Mouse (Mus musculus): ENCODE results near the gene Tbc1d7.

The Tbc1d7 gene

GRCm38 (mm10) chr13:43193266-43193665, 22.0 kb upstream of the Tbc1d7 start:
- no peak for DNase-seq

GRCm38 (mm10) chr13:43191741-43192192, 20.5 kb upstream of the Tbc1d7 start:
- peak; percentile 39 for DNase-seq

DNA sequence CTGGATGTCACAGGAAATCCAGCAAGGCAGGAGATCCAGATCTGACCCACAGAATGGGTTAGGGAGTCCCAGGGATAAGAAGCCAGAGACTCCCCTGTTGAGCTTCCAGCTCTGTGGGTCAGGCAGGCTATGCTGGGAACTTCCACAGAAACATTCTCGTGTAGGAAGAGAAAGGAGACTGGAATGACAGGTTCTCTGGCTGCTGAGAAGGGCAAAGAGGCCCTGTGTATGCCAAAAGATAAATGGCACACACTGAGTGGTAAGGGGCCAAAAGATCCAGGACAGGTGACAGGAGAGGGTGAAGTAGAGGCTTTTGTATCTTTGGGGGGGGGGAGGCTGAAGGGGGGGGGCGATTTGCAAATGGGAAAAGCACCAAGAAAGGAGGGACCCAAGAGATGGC, 20.0 kb upstream of the Tbc1d7 start:
- DNase-seq, result no peak

- no peak for DNase-seq
Observed at GRCm38 (mm10) chr13:43187736-43188135, 16.4 kb upstream of the Tbc1d7 start.

- peak; percentile 22 for DNase-seq
Observed at GRCm38 (mm10) chr13:43183248-43184055, 12.2 kb upstream of the Tbc1d7 start.

DNA sequence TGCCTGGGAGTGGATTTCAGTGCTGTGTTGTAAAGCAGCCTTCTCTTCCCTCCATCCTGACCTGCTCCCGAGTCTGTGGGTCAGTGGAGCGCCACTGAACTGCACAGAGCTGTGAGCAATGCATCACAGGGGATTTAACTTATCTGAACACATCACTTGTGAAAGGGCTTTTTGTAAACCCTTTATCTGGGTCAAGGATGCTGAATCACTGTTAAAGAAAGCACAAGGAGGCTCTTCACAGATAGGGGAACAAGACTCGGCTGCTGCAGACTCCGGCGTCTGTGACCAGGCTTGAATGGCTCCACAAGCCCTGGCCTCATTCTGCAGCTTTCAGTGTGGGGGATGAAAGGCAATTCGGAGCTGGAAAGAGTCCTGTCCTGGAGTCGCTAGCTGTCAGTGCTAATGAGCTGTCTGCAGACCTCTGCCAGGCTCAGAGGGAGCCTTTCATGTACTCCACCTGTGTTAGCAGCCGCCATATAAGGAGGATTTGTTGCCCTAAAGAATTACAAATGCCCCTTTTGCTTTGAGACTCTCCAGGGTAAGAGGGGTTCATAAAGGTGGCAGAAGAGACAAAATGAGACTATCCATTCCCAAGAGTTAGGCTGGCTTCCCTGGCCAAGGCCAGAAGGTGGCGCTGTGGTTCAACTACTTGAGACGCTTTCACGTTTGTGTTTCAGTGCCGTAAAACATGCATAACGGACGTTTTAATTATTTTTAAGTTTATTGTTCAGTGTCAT, 11.3 kb upstream of the Tbc1d7 start:
- DNase-seq, result peak; percentile 92

- DNase-seq, result no peak
Observed at GRCm38 (mm10) chr13:43181104-43181503, 9.8 kb upstream of the Tbc1d7 start.

DNA sequence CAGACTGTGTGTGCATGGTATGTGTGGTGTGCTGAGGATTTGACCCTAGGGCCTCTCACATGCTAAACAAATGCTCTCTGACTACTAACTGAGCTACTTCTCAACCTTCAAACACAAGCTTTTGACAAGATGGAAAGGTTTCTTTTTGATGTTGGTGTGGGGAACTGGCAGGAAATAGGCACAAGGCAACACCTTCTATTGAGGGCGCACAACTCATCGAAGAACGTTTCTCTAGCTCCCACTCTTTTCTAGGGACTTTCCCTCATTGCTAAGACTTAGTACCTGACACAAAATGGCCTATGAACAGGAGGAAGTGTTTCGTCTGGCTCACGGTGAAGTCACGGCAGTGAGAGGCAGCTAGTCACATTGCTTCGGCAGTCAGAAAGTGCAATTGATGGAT, 6.0 kb upstream of the Tbc1d7 start:
- no peak for DNase-seq

GRCm38 (mm10) chr13:43176676-43177075, 5.4 kb upstream of the Tbc1d7 start:
- DNase-seq, result no peak

DNA sequence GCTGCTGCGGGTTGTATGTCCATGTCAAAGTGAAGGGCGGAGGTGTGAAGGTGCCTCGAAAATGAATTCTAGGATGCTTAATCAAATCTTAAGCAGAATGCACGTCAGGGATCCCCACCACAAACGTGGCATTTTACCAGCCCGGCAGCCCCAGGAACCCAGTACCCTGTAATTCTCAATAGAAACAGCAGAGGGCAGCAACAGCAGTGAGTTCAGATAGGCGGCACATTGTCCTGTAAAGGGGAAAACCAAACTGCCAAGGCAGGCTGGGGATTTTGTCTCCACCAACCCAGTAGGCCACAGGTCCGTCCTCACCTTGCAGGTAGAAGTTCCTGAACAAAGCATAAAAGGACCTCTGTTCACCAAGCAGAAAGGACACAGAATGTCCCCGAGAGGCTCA, 2.0 kb upstream of the Tbc1d7 start:
- DNase-seq, result peak; percentile 83

GRCm38 (mm10) chr13:43172036-43172713, 874 bp upstream of the Tbc1d7 start:
- peak; percentile 45 for DNase-seq

DNA sequence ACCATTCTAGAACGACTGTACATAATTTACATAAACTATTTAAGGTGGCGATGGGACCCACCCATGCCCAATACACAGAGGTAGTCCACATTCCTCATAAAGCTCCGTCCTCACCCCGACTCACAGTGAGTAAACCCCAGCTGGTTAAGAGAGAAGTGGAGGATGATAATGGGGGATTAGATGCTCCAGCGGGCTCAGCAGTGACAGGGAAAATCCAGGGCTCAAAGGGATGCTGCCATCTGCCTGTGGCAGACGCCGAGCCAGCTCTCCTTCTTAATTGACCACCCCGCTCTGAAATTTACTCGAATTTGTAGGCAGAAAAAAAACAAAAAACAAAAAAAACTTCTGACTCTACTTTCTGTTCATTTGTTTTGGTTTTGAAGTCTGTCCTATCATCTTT, 3.6 kb downstream of the Tbc1d7 start:
- no peak for DNase-seq

DNA sequence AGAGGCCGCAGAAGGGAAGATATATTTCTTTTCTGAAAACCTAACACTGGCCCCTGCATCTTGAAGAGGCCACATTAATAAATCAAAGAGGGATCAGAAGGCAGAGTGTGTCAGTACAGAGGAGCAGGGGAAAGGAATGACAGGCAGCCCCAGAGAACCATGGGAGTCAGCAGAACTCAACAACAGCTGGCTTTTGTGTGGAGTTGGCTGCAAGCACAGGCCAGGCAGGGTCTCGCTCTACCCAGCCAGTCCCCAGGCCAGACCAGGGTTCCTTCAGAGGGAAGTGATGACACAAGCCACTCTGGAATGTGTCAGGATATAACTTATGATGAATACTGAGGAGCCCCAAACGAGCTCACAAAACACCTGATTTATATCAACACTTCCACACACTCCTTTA, 11.9 kb downstream of the Tbc1d7 start:
- peak; percentile 39 for DNase-seq

GRCm38 (mm10) chr13:43158281-43158680, 13.0 kb downstream of the Tbc1d7 start:
- no peak for DNase-seq

GRCm38 (mm10) chr13:43157370-43157769, 13.9 kb downstream of the Tbc1d7 start:
- DNase-seq, result no peak

DNA sequence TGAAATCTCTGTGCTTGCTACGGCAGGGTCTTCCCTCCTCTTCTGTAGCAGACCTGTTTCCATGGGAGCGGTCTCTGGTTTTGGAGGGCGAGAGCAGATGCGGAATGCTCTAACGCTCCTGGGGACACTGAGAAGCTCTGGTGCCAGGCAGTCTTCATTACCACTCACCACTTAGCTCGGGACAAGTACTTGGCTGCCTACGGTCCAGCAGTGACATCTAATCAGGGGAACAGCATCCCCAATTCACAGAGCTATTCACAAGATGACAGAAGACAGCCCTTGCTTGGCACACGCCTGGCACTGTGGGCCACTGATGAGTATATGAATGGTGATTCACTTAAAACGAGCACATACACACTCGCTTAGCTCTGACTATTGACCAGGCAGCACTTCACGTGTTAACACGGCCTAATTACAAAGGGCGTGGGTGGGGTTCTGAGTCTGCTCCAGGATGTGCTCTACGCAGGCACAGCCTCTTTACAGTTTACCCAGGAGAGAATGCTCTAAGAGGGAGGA, 19.2 kb downstream of the Tbc1d7 start:
- no peak for DNase-seq

DNA sequence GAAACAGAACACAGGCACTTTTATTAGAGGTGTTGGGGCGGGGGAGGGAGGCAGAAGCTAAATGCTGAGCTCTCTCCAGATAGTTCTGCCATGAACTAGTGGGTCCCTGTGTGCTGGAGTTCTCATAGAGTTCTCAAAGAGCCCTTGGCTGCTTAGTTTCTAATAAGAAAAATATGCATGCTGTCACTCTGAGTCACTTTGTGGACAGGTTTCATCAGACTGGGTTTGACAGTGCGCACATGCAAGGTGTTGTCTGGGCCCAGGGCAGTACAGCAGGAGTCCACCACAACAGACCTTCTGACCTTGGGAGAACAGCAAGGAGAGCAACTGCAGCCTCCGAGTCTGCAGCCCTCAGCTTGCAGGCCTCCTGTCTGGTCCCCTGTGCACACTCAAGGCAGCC, 21.6 kb downstream of the Tbc1d7 start:
- no peak for DNase-seq

DNA sequence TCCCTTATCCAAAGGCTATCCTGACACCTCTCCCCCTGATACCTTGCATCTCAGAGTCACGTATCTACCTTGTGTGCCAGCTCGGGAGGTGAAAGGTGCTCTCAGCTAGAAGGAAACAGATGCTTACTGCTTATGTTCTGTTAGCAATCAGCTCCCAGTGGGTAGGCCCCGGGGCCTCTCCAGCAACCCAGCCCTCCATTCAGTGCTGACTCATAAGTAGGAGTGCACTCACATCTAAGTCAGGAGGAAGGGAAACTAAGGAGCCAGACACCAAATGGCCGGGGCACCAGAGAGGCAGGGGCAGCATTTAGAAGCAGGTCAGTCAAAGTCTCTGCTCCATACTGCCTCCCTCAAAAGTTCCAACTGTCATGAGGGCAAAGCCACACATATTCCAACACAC, 22.6 kb downstream of the Tbc1d7 start:
- no peak for DNase-seq

DNA sequence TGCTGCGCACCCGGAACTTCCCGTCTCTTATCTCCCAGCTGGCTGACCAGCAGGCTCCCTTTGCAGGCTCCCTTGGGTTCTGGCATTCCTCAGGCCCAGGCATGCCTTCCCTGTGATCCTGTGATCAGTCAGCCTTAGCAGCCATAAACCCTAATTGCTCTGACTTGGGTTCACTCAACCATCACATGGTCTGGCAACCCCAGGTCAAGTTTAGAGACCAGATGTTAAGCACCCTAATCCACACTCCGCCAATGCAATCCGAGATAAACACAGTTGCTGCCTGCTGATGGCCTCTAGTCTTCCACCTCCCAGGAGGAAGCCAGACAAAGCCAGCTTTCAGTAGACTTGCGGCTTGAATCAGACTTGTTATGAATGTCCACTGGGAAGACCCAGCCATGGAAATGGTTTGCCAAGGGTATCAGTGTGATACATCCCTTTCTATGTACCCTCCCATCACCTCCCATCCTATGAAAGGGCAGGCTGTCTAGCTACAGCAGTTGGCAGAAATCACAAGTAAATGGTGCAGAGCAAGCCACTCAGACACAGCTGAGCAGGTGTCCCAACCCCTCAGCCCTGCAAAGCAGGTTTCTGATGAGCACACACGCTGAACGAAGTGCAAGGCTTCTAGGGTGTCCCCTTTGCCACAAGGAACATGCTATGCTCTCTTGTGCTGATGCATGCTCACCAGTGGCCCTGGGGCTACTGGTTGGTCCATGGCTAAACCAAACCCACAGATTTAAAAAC, 24.6 kb downstream of the Tbc1d7 start:
- DNase-seq, result no peak

GRCm38 (mm10) chr13:43144720-43145418, 26.4 kb downstream of the Tbc1d7 start:
- DNase-seq, result no peak

DNA sequence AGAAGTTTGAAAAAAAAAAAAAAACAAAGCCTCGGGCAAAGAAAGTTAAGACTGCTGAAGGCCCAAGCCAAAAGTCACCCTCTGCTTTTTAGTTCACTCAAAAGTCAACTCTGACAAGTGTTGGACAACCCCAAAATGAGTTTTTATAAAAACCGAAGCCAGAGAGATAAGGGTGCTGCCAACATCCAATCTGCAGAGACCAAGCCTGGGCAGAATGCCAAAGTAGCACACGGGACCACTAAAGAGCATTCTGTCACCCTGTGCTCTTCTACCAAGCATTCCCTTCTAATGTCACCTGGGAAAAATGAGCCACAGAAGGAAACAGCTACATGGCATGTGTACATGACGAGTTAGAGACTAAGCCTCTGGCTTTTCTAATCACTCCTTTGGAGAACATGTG, 36.8 kb downstream of the Tbc1d7 start:
- no peak for DNase-seq

DNA sequence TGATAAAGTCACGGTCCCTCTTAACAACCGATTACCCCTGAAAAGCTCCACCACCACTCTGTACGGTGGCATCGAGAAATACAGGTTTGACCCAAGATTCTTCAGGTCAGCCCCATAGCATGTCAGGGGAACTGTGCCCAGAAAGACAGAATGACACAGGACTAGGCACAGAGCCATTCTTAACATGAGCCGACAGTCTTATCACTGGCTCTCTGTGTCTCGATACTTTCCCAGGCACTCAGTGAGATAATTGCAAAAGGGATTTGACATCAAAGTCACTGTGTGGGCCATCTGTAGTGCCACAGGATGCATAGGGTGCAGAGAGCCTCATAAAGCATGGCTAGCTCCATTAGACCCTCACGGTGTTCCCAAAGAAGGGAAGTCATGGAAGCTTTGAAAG, 37.9 kb downstream of the Tbc1d7 start:
- no peak for DNase-seq
